Mouse (Mus musculus) kidney, adult 2 months (tissue): ENCODE results near the gene Iqcf5.
A peak's percentile ranks its signal among the peaks of the same experiment; 100 is the strongest.

Source experiments
- CTCF ChIP-seq: fragments of 200-500 bp; conservative IDR thresholded peaks from 2 replicates; pipeline ENCODE4 v1.5.1; 2011; ENCODE audit warnings: low read depth, mild to moderate bottlenecking, control low read depth, low read length, moderate library complexity, mixed read lengths; ENCODE audit not compliant: insufficient read depth, insufficient read length
- POLR2A ChIP-seq: fragments of 200-500 bp; IDR thresholded peaks from one replicate; pipeline ENCODE4 v1.6.1; 2011; ENCODE audit warnings: low read depth, low read length, control low read depth

DNA sequence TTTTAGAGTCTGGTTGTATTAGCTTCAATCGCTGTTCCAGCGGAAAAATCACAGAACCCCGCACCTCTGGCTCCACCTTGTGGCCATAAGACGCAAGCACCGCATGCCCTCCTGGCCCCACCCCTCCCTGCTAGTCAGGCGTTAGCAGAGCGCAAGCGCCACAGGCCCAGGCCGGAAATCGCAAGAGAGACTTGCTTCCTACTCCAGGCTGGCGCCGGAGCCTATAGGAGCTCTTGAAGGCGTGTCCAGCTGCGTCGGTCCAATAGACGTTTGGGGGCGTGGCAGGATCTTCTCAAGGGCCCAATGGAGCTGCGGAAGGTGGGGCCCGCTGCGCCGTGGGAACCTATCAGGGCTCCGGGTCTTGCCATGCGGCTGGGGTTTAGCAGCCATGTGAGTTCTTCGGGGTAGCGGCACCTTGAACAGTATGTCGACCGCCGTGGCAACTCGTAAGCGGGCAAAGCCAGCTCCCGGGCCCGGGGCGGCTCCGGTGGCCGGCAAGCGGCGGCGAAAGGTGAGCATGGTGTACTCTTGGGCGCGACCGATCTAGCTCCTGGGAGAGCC lies 37.4 kb upstream of the Iqcf5 start, which contains the start of gene Parp3:
- TF ChIP-seq POLR2A (no peak), CTCF (peak; percentile 96)
